Mouse (Mus musculus): ENCODE measurements at regions not wholly inside any gene's neighbourhood (a gene's known extent, or its start where the extent isn't known, plus 50 kb on each side); places are given as distances from the start of the nearest gene placed in this dataset.
"Not testable (repeated sequence)": the region's sequence is repeated elsewhere in the genome, so short reads cannot be mapped to it uniquely, and the experiment has no call there.

DNA sequence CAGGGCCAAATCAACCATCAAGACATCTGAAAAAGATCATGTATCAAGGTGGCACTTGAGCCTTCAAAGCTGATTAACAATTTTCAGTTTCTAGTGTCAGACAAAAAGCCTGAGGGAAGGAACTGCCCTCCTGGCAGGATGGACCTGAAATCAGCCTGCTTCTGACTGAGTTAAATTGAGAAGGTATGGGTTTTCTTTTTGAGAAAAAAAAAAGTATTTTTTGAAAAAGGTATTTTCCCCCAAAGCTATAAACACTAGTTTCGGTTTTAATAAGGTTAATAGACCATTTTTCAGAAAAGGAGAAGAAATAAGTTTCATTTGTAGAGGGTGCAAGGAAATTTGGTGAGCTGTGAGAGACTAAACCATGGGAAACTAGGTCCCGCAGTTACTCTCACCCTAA lies 124.6 kb upstream of the Mrpl21 start:
- DNase-seq (ENCODE audit: low spot score in 2 of 2): not testable (repeated sequence)

DNA sequence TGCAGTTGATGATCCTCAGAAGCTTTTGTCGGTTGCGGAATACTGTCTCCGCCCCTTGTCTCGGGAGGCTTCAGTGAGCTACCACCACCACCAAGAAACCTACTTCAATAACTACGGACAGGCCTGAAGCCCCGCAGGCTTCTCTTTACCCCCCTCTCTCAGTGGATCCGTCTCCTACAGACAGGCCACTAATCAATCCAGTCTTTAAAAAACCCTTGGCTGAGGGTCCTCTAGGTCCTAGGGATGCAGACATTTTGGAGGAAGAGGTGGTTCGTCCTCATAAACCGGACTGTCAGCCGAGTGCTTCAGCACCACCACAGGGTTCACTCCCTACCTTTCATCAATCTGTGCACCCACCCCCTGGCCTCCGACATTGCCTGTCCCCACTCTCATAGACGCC lies 123.4 kb upstream of the Mrpl21 start:
- DNase-seq (ENCODE audit: low spot score in 2 of 2): no peak

DNA sequence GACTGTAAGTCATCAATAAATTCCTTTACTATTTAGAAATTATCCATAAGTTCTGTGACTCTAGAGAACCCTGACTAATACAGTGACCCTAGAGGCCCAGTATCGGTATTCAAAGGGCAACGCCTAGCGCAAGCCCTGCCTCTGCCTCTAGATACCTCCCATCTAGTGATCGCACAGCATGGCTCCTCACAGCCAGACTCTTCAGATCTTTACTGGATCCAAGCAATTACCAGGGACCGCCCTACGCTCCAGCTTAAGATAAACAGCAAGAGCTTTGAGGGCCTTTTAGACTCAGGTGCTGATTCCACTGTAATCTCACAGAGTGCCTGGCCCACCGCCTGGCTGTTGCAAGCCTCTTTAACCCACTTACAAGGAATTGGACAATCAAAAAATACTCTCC lies 115.0 kb upstream of the Mrpl21 start:
- no peak for DNase-seq (ENCODE audit: low spot score in 2 of 2)

DNA sequence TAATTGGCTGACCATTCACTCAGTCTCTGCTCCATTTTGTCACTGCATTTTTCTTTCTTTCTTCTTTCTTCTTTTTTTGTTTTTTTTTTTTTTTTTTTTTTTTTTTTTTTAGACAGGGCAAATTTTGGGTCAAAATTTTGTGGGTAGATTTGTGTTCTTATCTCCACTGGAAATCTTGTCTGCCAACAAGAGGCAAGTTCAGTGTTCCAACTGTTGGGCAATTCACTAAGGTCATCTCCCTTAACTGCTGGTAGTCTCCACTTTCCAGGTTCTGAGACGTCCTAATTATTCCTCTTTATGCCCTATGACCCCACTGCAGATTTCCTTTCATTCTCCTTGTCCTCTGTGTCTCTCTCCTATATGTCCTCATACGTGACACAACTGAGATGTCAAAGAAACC lies 100.1 kb upstream of the Mrpl21 start:
- DNase-seq (ENCODE audit: low spot score in 2 of 2): no peak

DNA sequence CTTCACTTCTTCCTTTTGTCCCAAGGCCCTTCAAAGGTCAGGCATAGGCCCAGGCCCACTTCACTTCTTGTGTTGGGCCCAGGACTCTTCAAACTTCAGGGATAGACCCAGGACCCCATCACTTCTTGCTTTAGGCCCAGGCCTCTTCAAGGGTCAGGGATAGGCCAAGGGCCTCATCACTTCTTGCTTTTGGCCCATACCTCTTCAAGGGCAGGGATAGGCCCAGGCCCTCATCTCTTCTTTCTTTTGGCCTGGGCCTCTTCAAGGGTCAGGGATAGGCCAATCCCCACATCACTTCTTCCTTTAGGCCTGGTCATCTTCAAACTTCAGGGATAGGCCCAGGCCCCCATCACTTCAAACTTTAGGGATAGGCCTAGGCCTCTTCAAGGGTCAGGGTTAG lies 90.1 kb upstream of the Mrpl21 start:
- DNase-seq (ENCODE audit: low spot score in 2 of 2): no peak

DNA sequence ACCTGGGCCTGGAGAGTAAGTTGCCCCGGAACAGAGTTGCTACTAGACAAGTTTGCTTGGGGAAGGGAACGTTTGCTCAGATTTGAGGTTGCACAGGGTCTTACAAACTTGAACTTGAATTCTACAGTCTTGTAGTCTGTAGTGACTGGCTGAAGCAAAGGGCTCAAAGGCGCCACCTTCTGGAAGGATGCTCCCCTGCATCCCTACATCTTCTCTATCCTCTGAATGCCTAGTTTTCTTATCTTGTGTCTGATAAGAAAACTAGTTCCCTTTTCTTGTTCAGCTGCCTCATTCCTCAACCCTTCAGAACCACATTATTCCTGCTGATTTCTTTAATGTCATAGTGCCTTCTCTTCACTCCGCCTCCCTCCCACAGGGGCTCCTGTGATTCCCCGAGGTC lies 78.2 kb upstream of the Mrpl21 start:
- not testable (repeated sequence) for DNase-seq (ENCODE audit: low spot score in 2 of 2)

DNA sequence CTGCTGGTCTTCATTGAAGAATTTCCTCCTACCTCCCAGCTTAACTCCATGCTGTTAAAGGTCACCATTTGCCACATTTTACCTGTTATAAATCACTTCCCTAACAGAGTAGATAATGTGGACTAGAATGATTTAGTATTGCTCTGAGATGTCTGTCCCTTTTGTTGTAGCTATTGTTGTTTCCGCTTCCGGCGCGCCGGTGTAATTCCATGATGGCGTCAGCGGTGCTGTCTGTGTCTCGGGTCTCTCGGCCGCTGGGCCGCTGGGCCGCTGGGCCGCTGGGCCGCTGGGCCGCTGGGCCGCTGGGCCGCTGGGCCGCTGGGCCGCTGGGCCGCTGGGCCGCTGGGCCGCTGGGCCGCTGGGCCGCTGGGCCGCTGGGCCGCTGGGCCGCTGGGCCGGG lies 77.3 kb upstream of the Mrpl21 start:
- DNase-seq (ENCODE audit: low spot score in 2 of 2): not testable (repeated sequence)

DNA sequence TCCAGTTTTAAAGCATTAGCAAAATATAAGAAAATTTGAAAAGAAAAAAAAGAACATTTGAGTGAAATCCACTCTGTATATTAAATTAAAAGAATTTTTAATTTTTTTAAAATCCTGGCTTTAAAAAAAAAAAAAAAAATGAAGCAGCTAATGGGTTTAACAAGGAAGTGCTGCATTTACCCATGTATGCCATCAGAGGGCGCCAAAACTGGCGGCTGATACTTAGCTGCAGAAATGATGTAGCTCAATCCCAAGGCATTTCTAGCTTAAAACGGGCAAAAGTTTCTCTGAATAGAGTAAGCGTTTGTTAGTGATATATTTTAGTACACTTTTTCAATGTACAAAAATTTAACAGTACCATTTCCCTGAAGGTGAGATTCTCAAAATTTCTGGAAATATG lies 74.4 kb upstream of the Mrpl21 start:
- peak; percentile 2 to 26 for DNase-seq (ENCODE audit: low spot score in 2 of 2)

All from layer of hippocampus, adult 18-20 months (tissue).